Comparison of ENCODE assay signal across 21 mouse cellular contexts in genomic region chr5:92986651-92987610, GRCm38 (mm10). TPM values are rescaled to one million over a fixed set of nuclear protein-coding genes. Genes with fewer than 3 reads are reported as not detected.
DNase-seq lines count a peak whose midpoint lies in the region; ATAC-seq and TF ChIP-seq lines count a peak whose summit lies in the region.
"Had no signal": no experiment of that assay in that cellular context is flagged by ENCODE, and none has a peak within 500 bp of the region (broad histone marks: within the 10 kb centered on the region; RNA-seq: fewer than 3 reads in every experiment).

No protein-coding gene starts in this region.

- TF ChIP-seq CTCF in cerebellum, adult 2 months (IDR thresholded peaks at IDR 0.05; ENCODE audit: borderline replicate concordance, insufficient read depth, low read depth, low read length), result no peak

- no peaks in the 10 kb centered on the region for H3K4me1 ChIP-seq in cerebellum, adult 2 months (ENCODE audit: control insufficient read depth, insufficient read depth, low read length)
- H3K4me1 ChIP-seq in embryonic facial prominence, embryonic 15.5 days, result peaks cover 13% of the 10 kb centered on the region
- peaks cover 25% of the 10 kb centered on the region for H3K4me1 ChIP-seq in limb, embryonic 12.5 days (replicated peaks)
- H3K4me1 ChIP-seq: liver, embryonic 15.5 days had no signal

- H3K27me3 ChIP-seq in cerebellum, adult 2 months (ENCODE audit: control insufficient read depth, insufficient read depth, low read length), result no peaks in the 10 kb centered on the region
- H3K27me3 ChIP-seq in embryonic facial prominence, embryonic 15.5 days, result no peaks in the 10 kb centered on the region
- H3K27me3 ChIP-seq in limb, embryonic 12.5 days, result no peaks in the 10 kb centered on the region
- H3K27me3 ChIP-seq: CH12.LX; forebrain, embryonic 13.5 days; hindbrain, embryonic 15.5 days; liver, embryonic 15.5 days had no signal

- ATAC-seq in cerebellum, adult (ENCODE audit: insufficient number of reproducible peaks, low FRiP score, low TSS enrichment), result no peak
- no peak for ATAC-seq in embryonic facial prominence, embryonic 15.5 days (ENCODE audit: insufficient number of reproducible peaks, low FRiP score, low TSS enrichment, low read depth)
- ATAC-seq in limb, embryonic 12.5 days (ENCODE audit: insufficient number of reproducible peaks, insufficient read depth, low FRiP score, low TSS enrichment, low read depth), result no peak
- ATAC-seq: forebrain, embryonic 13.5 days had no signal

- no peak overlapping the region for H3K27ac ChIP-seq in cerebellum, adult 2 months (ENCODE audit: insufficient read depth, low read length)
- H3K27ac ChIP-seq in embryonic facial prominence, embryonic 15.5 days (replicated peaks), result 0 out of 2 replicates have a peak overlapping the region, but pooled peaks have one; percentile 48
- H3K27ac ChIP-seq in limb, embryonic 12.5 days, result peak overlapping the region; percentile 93; the same call in 1 of the 2 replicates
- H3K27ac ChIP-seq: forebrain, embryonic 13.5 days; heart, adult 2 months; hindbrain, embryonic 15.5 days; liver, embryonic 15.5 days had no signal

- H3K36me3 ChIP-seq in embryonic facial prominence, embryonic 15.5 days, result no peaks in the 10 kb centered on the region
- H3K36me3 ChIP-seq in limb, embryonic 12.5 days, result no peaks in the 10 kb centered on the region
- H3K36me3 ChIP-seq: hindbrain, embryonic 15.5 days; liver, embryonic 15.5 days had no signal

- no peak for TF ChIP-seq POLR2A in cerebellum, adult 2 months (IDR thresholded peaks at IDR 0.05; ENCODE audit: borderline replicate concordance, insufficient read depth, low read length)

- WGBS in cerebellum, adult 2 months, result 79% methylated on average over 22 of the region's 22 CpGs
- 80% methylated on average over 22 of the region's 22 CpGs for WGBS in embryonic facial prominence, embryonic 15.5 days
- WGBS in limb, embryonic 12.5 days, result 79% methylated on average over 22 of the region's 22 CpGs

- peak; percentile 35 to 52 for DNase-seq in cerebellum, adult 2 months
- peak; percentile 31 to 48 for DNase-seq in kidney, adult 8-10 months
- DNase-seq in kidney, adult 18-20 months, result no peak
- DNase-seq in Muller cell, postnatal 12 days (ENCODE audit: inconsistent ontology term), result no peak
- no peak for DNase-seq in thymus, postnatal 10 days (ENCODE audit: low spot score in 2 of 2)
- DNase-seq: adrenal gland, adult 8-10 months; gastrocnemius, postnatal 10 days; heart, adult 2 months; heart, postnatal 10 days; lung, postnatal 14 days; right cerebral cortex, adult 18-20 months; thymus, postnatal 14 days had no signal

- no peaks in the 10 kb centered on the region for H3K9me3 ChIP-seq in embryonic facial prominence, embryonic 15.5 days (replicated peaks)
- H3K9me3 ChIP-seq in limb, embryonic 12.5 days, result no peaks in the 10 kb centered on the region
- H3K9me3 ChIP-seq: forebrain, embryonic 13.5 days; hindbrain, embryonic 15.5 days; liver, embryonic 15.5 days had no signal

- H3K4me3 ChIP-seq in cerebellum, adult 2 months (replicated peaks; ENCODE audit: insufficient read depth, low read depth, low read length), result no peak overlapping the region
- no peak overlapping the region for H3K4me3 ChIP-seq in embryonic facial prominence, embryonic 15.5 days (replicated peaks)
- H3K4me3 ChIP-seq in limb, embryonic 12.5 days (replicated peaks), result no peak overlapping the region
- H3K4me3 ChIP-seq: forebrain, embryonic 13.5 days; heart, adult 2 months; hindbrain, embryonic 15.5 days; liver, embryonic 15.5 days; myocyte had no signal

- H3K9ac ChIP-seq in embryonic facial prominence, embryonic 15.5 days, result no peak overlapping the region
- H3K9ac ChIP-seq in limb, embryonic 12.5 days (replicated peaks), result no peak overlapping the region
- H3K9ac ChIP-seq: forebrain, embryonic 13.5 days; hindbrain, embryonic 15.5 days; liver, embryonic 15.5 days had no signal

- no peak overlapping the region for H3K4me2 ChIP-seq in embryonic facial prominence, embryonic 15.5 days (replicated peaks)
- no peak overlapping the region for H3K4me2 ChIP-seq in limb, embryonic 12.5 days
- H3K4me2 ChIP-seq: forebrain, embryonic 13.5 days; hindbrain, embryonic 15.5 days; liver, embryonic 15.5 days had no signal

RNA-seq across cellular contexts. Expression of gene Sowahb, which starts 57.9 kb away (rescaled TPM):
- 17.0 and 19.1 TPM in 2 replicates for polyA plus RNA-seq in cerebellum, adult 2 months (2012; rRNA removed)
- polyA plus RNA-seq in embryonic facial prominence, embryonic 15.5 days (2015; fragmentation: Nextera tagmentation; extraction: Ambion mirVana), result 0.46 and 0.68 TPM in 2 replicates
- polyA plus RNA-seq in limb, embryonic 12.5 days (2016; fragmentation: Nextera tagmentation; extraction: Ambion mirVana), result 0.64 and 0.73 TPM in 2 replicates
- polyA plus RNA-seq: forebrain, embryonic 13.5 days; hindbrain, embryonic 15.5 days; myocyte; spleen, adult 2 months had no signal

Comparison
In these comparisons a context has a peak if more than half of its experiments do, and no peak if none do; other contexts are left out.
1. DNase-seq: peak in cerebellum, adult 2 months (2 of 2) and kidney, adult 8-10 months (2 of 2); none in kidney, adult 18-20 months (single experiment), Muller cell, postnatal 12 days (single experiment) and thymus, postnatal 10 days (0 of 2).
2. RNA of gene Sowahb, which starts 57.9 kb away (polyA plus RNA-seq): 17.0 to 19.1 TPM in cerebellum, adult 2 months; 0.46 to 0.68 TPM in embryonic facial prominence, embryonic 15.5 days and 0.64 to 0.73 TPM in limb, embryonic 12.5 days; every median in the first group is over 10 times any median in the second.